Mouse (Mus musculus): ENCODE results near the gene Stk38l. TPM values are rescaled to one million over a fixed set of nuclear protein-coding genes. Genes with fewer than 3 reads are reported as not detected.

Gene Stk38l
- 0.58 and 1.0 TPM in 2 replicates for total RNA-seq (2015; ENCODE audit: low replicate concordance)
- total RNA-seq (2017; ENCODE audit: low replicate concordance): 1.4 and 6.8 TPM in 2 replicates

DNA sequence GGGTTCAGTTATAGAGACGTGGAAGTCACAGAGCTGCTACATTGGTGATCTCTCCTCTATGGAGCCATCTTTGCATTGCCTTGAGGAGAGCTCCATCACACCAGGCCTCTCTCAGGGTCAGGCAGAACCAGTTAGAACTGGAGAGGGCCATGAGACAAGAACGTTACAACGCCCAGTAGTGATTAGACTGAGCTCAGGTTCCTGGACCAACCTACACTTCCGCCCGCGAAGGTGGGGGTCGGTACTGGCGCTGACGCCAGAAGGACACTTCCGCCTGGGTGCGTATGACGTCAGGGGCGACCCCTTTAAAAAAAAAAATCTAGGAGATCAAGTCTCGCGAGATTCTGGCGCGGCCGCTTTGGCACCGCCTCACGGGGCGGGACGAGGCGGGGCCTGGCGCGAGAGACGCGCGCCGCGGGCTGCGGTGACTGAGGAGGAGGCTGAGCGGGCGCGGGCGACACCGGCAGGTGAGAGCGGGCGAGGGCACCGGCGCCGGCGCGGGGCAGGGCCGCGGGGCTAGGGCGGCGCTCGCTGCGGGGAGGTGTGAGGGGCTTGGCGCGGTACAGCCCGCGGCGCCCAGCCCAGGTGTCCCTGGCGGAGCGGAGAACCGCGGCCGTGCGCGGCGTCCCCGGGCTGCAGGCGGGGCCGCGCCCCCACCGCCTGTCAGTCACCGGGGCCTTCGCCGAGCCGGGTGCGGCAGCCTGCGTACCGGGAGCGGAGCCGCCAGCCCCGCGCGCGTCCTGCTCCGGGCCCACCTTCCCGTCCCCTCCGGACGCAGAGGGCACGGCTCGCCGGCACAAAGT is at the start of gene Stk38l:
TSS of gene Stk38l (plus strand) at position 415 of the 803 bp plus-strand sequence.
- ATAC-seq (replicated peaks; ENCODE audit: low FRiP score, poor library complexity, severe bottlenecking): peak; percentile 97

DNA sequence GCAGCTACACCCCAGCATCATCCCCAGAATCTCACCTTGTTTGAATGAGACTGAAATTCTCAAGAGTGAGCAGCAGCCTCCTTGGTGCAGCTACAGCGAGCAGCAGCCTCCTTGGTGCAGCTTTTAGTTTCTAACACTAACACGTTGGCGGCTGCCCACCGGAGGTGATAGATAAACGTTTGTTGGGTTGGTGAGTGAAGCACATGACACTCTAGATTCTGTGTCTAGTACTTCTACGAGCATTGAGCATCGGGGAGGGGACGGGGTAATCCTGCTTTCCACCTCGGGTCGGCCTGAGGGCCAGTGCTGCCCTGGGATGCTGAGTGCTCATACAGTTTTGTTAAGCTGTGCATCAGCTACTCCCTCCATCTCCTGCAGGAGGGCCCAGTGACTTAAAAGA is 47.9 kb upstream of the Stk38l start:
- no peak for ATAC-seq (replicated peaks; ENCODE audit: low FRiP score, poor library complexity, severe bottlenecking)

- no peak for ATAC-seq (replicated peaks; ENCODE audit: low FRiP score, poor library complexity, severe bottlenecking)
These were observed 46.4 kb upstream of the Stk38l start for GRCm38 (mm10) chr6:146678136-146679070.

DNA sequence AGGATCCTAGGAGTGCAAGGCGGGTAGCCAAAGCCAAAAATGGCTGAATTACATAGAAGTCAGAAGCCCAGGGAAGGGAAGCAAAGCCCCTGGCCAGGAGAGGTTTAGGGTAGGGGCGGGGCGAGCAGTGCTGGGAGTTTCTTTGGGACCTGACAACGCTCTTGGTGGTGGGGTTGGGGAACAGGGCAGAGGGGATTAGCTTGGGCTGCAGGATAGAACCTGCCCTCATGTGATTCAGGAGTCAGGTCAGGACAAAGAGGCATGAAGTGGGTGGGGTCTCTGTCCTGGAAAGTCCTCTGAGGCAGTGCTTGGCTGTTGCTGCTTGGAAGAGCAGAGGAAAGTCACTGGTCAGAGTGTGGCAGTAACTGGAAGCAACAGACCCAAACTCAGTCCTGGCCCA is 40.9 kb upstream of the Stk38l start:
- ATAC-seq (replicated peaks; ENCODE audit: low FRiP score, poor library complexity, severe bottlenecking): no peak

- peak; percentile 72 for ATAC-seq (replicated peaks; ENCODE audit: low FRiP score, poor library complexity, severe bottlenecking)
These were observed 39.0 kb upstream of the Stk38l start for GRCm38 (mm10) chr6:146685781-146686308.

DNA sequence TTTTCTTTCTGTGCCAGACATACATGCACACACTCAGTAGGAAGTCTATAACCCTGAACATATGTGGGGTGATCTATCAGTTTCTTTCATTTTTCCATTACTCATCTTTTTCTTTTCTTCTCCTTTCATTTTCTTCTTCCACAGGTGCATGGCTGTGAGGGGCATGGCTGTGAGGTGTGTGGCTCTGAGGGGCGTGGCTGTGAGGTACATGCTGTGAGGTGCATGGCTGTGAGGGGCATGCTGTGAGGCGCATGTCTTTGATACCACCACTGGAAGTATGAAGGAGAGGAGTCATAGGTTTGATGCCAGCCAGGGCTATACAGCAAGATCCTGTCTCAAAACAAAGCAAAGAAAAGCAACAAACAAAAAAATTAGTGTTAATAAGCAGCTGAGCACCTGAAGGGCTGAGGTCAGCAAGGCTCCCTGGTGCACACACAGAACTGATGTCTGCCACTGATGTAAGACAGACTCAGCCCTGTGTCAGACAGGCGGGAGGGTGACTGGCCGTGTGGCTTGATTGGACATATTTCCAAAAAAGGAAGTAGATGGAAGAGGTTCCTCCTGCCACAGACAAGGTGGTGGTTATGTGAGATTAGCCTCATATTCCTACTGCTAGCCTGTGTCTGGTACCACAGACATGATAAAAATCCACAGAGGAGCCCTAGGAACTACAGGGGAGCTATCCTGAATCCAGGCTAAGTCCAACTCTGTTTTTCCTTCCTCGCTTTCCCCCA is 38.2 kb upstream of the Stk38l start:
- no peak for ATAC-seq (replicated peaks; ENCODE audit: low FRiP score, poor library complexity, severe bottlenecking)

GRCm38 (mm10) chr6:146688010-146688409 is 36.8 kb upstream of the Stk38l start:
- ATAC-seq (replicated peaks; ENCODE audit: low FRiP score, poor library complexity, severe bottlenecking): no peak

GRCm38 (mm10) chr6:146688861-146689260 is 35.9 kb upstream of the Stk38l start:
- no peak for ATAC-seq (replicated peaks; ENCODE audit: low FRiP score, poor library complexity, severe bottlenecking)

- no peak for ATAC-seq (replicated peaks; ENCODE audit: low FRiP score, poor library complexity, severe bottlenecking)
These were observed 27.0 kb upstream of the Stk38l start for GRCm38 (mm10) chr6:146697767-146698166.

DNA sequence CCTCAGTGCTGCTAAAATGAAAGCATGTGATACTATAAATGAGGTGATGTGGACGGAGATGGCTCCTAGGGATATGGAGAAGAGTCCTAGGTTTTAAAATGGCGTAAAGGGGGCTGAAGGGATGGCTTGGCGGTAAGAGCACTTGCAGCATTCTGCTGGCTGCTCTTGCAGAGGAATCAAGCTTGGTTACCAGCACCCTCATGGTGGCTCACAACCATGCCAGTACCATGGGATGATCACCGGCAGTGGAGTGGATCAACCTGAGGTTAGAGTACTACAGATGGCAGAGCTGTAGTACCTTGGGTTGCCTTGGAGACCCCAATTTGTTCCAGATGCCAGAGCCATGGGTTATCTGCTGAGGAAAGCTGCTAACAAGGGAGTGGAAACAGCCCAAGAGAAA is 26.4 kb upstream of the Stk38l start:
- no peak for ATAC-seq (replicated peaks; ENCODE audit: low FRiP score, poor library complexity, severe bottlenecking)

DNA sequence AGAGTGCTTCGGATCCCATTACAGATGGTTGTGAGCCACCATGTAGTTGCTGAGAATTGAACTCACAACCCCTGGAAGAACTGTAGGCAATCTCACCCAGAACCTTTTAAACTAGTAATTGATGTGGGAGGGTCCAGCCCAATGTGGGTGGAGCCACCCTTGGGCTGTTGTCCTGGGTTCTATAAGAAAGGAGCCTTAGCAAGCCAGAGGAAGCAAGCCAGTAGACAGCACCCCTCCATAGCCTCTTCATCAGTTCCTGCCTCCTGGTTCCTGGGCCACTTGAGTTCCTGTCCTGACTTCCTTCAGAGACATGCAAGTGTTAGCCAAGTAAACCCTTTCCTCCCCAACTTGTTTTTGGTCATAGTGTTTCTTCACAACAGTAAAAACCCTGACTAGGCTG is 24.3 kb upstream of the Stk38l start:
- ATAC-seq (replicated peaks; ENCODE audit: low FRiP score, poor library complexity, severe bottlenecking): no peak

- no peak for ATAC-seq (replicated peaks; ENCODE audit: low FRiP score, poor library complexity, severe bottlenecking)
These were observed 22.5 kb upstream of the Stk38l start for GRCm38 (mm10) chr6:146702126-146702881.

DNA sequence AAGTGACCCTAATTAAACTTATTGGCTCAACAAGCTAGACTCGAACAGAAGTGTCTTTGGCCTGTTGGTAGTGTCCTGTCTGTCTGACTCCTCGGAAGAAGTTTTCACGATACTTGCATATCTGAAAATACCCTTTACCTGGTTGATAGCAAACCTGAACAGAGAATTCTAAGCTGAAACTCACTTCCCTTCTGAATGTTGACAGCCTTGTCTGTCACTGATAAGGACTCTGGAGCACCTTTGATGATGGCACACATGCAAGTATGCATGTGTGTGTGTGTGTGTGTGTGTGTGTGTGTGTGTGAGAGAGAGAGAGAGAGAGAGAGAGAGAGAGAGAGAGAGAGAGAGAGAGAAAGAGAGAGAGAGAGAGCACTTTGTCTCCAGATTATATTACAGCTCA is 21.4 kb upstream of the Stk38l start:
- no peak for ATAC-seq (replicated peaks; ENCODE audit: low FRiP score, poor library complexity, severe bottlenecking)

GRCm38 (mm10) chr6:146705631-146706030 is 19.2 kb upstream of the Stk38l start:
- no peak for ATAC-seq (replicated peaks; ENCODE audit: low FRiP score, poor library complexity, severe bottlenecking)

GRCm38 (mm10) chr6:146719606-146720005 is 5.2 kb upstream of the Stk38l start:
- no peak for ATAC-seq (replicated peaks; ENCODE audit: low FRiP score, poor library complexity, severe bottlenecking)

DNA sequence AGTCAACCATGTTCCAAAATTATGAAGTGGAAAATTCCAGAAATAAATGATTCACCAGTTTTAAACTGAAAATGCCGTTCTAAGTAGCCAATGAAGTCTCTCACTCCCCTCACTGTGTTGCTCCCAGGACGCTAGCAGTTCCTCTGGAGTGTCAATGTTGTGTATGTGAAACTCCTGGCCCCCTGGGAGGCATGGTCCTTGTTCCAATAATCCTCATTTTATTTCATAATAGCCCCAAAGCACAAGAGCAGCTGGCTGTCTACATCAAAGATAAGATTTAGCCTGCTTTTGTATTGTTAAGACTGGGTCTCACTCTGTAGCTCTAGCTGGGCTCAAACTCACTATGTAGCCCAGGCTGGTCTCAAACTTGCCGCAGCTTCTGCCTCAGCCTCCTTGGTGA is 990 bp upstream of the Stk38l start:
- no peak for ATAC-seq (replicated peaks; ENCODE audit: low FRiP score, poor library complexity, severe bottlenecking)

GRCm38 (mm10) chr6:146725384-146725791 is 593 bp downstream of the Stk38l start:
- peak; percentile 51; the same call in 1 of the 2 replicates for ATAC-seq (replicated peaks; ENCODE audit: low FRiP score, poor library complexity, severe bottlenecking)

DNA sequence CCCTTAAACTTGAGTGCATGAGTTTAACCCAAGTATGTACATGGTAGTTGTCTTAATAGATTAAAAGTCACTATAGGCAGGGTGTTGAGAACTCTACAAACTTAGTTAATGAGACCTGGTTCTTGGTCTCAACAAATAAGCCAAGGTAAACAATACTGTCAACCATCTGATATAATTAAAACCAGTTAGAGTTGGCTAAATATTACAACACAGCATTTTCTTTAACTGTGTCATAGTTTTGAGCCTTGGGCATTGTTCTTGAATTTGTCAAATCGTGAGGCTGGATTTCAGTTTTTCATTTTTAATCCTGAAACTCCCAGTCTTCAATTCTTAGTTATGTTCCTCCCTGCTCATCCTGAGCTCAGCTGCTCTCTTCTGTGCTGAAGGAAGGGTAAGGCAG is 6.2 kb downstream of the Stk38l start:
- ATAC-seq (replicated peaks; ENCODE audit: low FRiP score, poor library complexity, severe bottlenecking): no peak

GRCm38 (mm10) chr6:146731692-146732091 is 6.9 kb downstream of the Stk38l start:
- no peak for ATAC-seq (replicated peaks; ENCODE audit: low FRiP score, poor library complexity, severe bottlenecking)

Measured in erythroblast, adult 5-6 weeks (primary cell).